Mouse (Mus musculus): ENCODE results near the gene Ccdc40. TPM values are rescaled to one million over a fixed set of nuclear protein-coding genes. Genes with fewer than 3 reads are reported as not detected.
"Not testable (repeated sequence)": the region's sequence is repeated elsewhere in the genome, so short reads cannot be mapped to it uniquely, and the experiment has no call there.

Ccdc40 gene
- total RNA-seq, 2 experiments from 2014 or later, result 2.8 to 4.1 TPM

DNA sequence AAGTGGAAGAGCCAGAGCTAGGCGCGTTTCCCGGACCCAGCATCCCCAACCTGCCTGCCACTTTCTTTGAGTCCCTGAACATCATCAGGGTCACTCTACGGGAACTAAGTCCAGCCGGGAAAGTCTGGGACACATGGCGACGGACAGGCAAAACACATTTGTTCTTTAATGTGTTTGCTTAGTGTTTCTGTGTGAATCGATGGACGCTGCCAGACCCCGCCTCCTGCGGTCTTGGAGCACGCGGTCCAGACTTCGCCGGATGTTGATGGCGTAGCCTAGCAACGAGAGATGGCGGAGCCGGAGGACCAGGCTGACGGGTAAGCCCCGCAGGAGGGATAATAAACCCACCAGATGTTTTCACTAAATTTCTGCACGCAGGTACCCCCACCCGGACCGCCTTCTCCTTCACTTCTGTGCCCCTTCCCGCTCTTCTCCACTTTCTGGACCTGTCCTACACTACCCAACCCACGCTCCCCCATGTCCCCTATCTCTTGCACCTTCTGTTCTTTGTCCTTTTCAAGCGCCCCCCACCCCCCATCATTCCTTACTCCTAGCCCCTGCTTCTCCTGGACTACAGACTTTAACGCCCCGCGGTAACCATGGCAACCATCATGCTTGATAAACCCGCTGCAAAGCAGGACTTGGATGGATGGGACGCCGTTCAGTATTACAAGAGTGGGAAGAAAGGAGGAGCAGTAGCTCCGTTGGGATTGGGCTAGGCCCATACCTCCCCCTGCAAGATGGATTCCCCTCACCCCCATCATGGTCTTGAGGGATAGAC, 664 bp downstream of the Ccdc40 start:
- H3K27ac ChIP-seq, result peak overlapping the region; percentile 85; the same call in 1 of the 2 replicates
- H3K4me3 ChIP-seq, result peak overlapping the region; percentile 89
- peak; percentile 60 to 71 for DNase-seq (ENCODE audit: low spot score in 2 of 2)
- no peak for TF ChIP-seq CTCF (conservative IDR thresholded peaks at IDR 0.05)

DNA sequence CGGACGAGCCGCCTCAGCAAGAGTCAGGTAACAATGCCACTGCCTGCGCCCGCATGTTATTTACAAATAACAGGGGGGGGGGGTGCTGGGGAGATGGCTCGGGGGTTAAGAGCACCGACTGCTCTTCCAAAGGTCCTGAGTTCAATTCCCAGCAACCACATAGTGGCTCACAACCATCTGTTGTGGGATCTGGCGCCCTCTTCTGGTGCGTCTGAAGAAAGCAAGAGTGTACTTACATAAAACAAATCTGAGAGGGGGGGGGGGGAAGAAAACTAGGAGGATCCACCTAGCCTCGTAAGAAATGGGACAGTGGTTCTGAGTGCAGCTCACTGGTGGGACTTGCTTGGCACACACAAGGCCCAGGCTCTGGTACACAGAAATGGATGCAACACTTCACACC, 6.4 kb downstream of the Ccdc40 start:
- H3K27ac ChIP-seq, result no peak overlapping the region
- TF ChIP-seq CTCF (conservative IDR thresholded peaks at IDR 0.05), result peak; percentile 42
- no peak for DNase-seq (ENCODE audit: low spot score in 2 of 2)
- H3K4me3 ChIP-seq, result no peak overlapping the region

DNA sequence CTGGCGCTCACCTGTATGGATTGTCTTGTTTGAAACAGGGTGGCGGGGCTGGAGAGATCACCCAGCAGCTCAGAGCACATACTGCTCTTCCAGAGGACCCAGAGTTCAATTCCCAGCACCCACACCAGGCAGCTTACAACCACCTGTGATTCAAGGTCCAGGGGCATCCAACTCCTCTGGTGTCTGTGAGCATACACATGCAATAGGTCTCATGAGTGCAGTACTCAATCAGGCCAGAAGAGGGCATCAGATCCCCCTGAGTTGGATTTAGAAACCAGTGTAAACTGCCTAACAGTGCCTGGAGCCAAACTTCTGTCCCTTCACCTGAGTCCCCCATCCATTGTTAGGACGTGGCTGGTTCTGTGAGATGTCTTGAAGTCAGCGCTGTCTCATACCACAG, 7.2 kb downstream of the Ccdc40 start:
- TF ChIP-seq CTCF (conservative IDR thresholded peaks at IDR 0.05), result peak; percentile 77
- peak in 1 of 2 experiments; percentile 53 for DNase-seq (ENCODE audit: low spot score in 2 of 2)
- H3K27ac ChIP-seq, result no peak overlapping the region
- no peak overlapping the region for H3K4me3 ChIP-seq

DNA sequence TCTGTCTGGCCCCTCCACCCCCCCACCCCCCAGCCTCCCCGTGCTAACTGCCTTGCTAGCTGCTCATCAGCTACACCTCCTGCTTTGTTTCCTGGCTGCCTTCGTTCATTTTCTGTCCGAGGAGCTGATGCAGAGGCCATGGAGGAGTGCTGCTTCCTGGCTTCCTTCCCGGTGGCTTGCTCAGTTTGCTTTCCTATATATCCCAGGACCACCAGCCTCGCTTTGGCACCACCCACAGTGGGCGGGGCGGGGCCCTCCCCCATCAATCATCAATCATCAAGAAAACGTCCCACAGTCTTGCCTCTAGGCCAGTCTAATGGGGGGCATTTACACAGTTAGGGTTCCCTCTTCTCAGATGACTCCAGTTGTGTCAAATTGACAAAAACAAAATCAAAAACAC, 8.0 kb downstream of the Ccdc40 start:
- Histone ChIP-seq H3K27ac (no peak overlapping the region), H3K4me3 (no peak overlapping the region)
- no peak for TF ChIP-seq CTCF (conservative IDR thresholded peaks at IDR 0.05)
- DNase-seq (ENCODE audit: low spot score in 2 of 2), result no peak

- Histone ChIP-seq H3K4me3 (no peak overlapping the region), H3K27ac (no peak overlapping the region)
- no peak for TF ChIP-seq CTCF (conservative IDR thresholded peaks at IDR 0.05)
- DNase-seq (ENCODE audit: low spot score in 2 of 2), result no peak
These were observed 8.6 kb downstream of the Ccdc40 start for GRCm38 (mm10) chr11:119237007-119237406.

GRCm38 (mm10) chr11:119237568-119238304, 9.4 kb downstream of the Ccdc40 start:
- TF ChIP-seq CTCF (conservative IDR thresholded peaks at IDR 0.05), result no peak
- no peak overlapping the region; the same call in 1 of the 2 replicates for H3K27ac ChIP-seq
- H3K4me3 ChIP-seq, result peak overlapping the region; percentile 30
- no peak for DNase-seq (ENCODE audit: low spot score in 2 of 2)

- H3K4me3 ChIP-seq, result peak overlapping the region; percentile 30
- TF ChIP-seq CTCF (conservative IDR thresholded peaks at IDR 0.05), result no peak
- H3K27ac ChIP-seq, result no peak overlapping the region
- DNase-seq (ENCODE audit: low spot score in 2 of 2), result no peak
These were observed 9.9 kb downstream of the Ccdc40 start for GRCm38 (mm10) chr11:119238305-119238721.

DNA sequence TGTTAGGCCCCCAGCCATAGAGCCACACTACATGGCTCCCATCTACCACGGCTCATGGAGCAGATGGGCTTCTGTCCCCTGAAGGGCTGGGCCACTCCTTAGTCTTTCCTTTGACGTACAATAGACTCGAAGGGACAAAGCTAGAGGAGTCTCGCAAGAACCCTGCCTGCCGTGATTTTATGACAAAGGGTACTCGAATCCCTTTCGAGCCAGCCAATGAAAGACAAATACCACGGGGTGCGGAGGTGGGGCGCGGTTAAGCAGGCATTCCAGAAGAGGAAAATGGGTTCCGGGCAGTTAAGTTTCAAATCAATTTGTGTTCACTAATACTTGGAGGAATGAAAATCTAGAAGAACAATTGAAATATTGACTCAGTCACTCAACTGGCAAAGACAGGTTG, 11.1 kb downstream of the Ccdc40 start:
- no peak for TF ChIP-seq CTCF (conservative IDR thresholded peaks at IDR 0.05)
- no peak for DNase-seq (ENCODE audit: low spot score in 2 of 2)
- Histone ChIP-seq H3K27ac (no peak overlapping the region), H3K4me3 (no peak overlapping the region)

DNA sequence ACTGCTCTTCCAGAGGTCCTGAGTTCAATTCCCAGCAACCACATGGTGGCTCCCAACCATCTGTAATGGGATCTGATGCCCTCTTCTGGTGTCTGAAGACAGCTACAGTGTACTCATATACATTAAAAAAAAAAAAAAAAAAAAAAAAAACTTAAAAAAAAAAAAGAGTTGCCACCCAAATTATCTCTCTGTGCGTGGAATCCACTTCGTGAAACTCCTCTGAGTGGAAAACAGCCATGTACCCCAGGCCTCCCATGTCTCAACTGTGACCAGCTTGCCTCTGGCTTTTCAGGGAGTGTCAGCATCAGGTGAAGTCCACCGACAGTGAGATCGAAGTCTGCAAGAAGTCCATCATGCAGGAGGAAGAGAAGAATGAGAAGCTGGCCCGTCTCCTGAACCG, 17.2 kb downstream of the Ccdc40 start:
- not testable (repeated sequence) for H3K4me3 ChIP-seq; H3K27ac ChIP-seq; DNase-seq (ENCODE audit: low spot score in 2 of 2)
- 0 out of 2 replicates have a peak, but pooled peaks have one; percentile 6 for TF ChIP-seq CTCF (conservative IDR thresholded peaks at IDR 0.05)

- Histone ChIP-seq H3K4me3 (no peak overlapping the region), H3K27ac (no peak overlapping the region)
- DNase-seq (ENCODE audit: low spot score in 2 of 2), result peak in 1 of 2 experiments; percentile 65
- peak; percentile 80 for TF ChIP-seq CTCF (conservative IDR thresholded peaks at IDR 0.05)
These were observed 20.6 kb downstream of the Ccdc40 start for GRCm38 (mm10) chr11:119249011-119249410.

- no peak for DNase-seq (ENCODE audit: low spot score in 2 of 2)
- no peak for TF ChIP-seq CTCF (conservative IDR thresholded peaks at IDR 0.05)
- Histone ChIP-seq H3K27ac (no peak overlapping the region), H3K4me3 (no peak overlapping the region)
These were observed 22.6 kb downstream of the Ccdc40 start for GRCm38 (mm10) chr11:119250998-119251397.

DNA sequence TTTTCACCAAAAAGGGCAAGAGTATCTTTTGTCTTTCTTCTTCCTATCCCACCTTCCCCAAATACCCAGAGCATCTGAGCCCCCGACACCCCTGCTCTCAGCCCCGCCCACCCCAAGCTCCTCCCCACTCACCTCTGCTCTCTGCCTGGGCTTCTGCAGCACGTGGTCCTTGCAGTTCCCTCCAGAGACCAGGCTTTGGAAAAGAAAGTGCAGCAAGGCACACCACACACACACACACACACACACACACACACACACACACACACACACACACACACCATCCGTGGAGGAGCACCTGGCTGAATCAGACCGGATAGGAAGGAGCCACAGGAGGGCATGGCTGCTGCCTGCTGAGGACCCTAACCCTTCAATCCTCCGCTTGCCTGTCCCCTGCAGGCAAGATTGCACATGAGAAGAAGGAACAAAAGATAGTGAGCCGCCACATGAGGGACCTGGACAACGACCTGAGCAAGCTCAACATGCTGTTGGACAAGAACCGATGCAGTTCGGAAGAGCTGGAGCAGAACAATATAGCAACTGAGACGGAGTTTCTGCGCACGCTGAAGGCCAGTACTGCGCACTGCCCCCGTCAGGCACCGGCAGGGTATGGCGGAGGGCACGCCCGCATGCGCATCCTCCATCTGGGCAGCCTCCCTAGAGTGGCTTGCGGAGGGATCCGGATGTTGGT, 24.6 kb downstream of the Ccdc40 start:
- TF ChIP-seq CTCF (conservative IDR thresholded peaks at IDR 0.05), result peak; percentile 78
- no peak overlapping the region for H3K27ac ChIP-seq
- no peak overlapping the region; the same call in 1 of the 2 replicates for H3K4me3 ChIP-seq
- no peak for DNase-seq (ENCODE audit: low spot score in 2 of 2)

GRCm38 (mm10) chr11:119256557-119256956, 28.2 kb downstream of the Ccdc40 start:
- not testable (repeated sequence) for H3K27ac ChIP-seq; DNase-seq (ENCODE audit: low spot score in 2 of 2); H3K4me3 ChIP-seq
